Mouse (Mus musculus): Measurements from ENCODE around the gene Pld2.
"Not testable (repeated sequence)": the region's sequence is repeated elsewhere in the genome, so short reads cannot be mapped to it uniquely, and the experiment has no call there.

The Pld2 gene

GRCm38 (mm10) chr11:70563470-70564275 is 23.8 kb downstream of the Pld2 start:
- in situ Hi-C loops (cut with MboI; ENCODE audit: low pct_unique_long_range_greater_than_20kb in 1 of 2, low sequenced_read_pairs in 2 of 2, unreplicated experiment in 1 of 2) = no loop called here

GRCm38 (mm10) chr11:70564276-70564873 is 24.5 kb downstream of the Pld2 start:
- in situ Hi-C loops (cut with MboI; ENCODE audit: low pct_unique_long_range_greater_than_20kb in 1 of 2, low sequenced_read_pairs in 2 of 2, unreplicated experiment in 1 of 2) = no loop called here

DNA sequence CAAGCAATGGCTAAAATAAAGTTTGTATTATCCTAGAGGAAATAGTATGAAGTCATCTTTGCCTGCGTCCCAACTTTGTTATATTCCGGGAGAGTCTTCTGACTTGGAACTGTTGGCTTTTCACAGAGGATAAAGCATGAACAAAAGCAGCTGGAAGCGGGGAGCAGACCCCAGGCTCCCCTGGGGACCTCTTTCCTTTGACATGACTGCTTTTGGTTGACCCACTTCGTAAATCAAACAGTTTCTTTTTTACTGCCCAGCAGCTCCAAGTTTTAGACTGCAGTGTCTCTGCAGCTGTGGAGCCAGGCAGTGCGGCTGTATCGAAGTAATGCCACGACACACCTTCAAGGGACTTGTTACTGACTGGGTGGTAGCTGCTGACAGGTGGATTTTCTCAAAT is 26.7 kb downstream of the Pld2 start:
- in situ Hi-C loops (cut with MboI; ENCODE audit: low pct_unique_long_range_greater_than_20kb in 1 of 2, low sequenced_read_pairs in 2 of 2, unreplicated experiment in 1 of 2) = no loop called here

DNA sequence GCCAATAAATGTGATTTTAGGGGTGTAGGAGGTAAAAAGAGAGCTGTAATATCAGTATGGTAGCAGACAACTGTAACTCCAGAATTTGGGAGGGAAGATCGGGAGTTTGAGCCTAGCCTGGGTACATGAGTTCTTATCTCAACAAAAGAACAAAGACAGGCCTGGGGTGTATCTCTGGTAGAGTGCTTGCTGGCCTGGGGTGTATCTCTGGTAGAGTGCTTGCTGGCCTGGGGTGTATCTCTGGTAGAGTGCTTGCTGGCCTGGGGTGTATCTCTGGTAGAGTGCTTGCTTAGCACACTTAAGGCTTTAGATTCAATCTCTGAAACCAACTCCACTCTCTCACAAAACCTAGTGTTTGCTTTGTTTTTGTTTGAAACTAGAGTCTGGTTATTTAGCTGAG is 30.8 kb downstream of the Pld2 start:
- in situ Hi-C loops (cut with MboI; ENCODE audit: low pct_unique_long_range_greater_than_20kb in 1 of 2, low sequenced_read_pairs in 2 of 2, unreplicated experiment in 1 of 2) = not testable (repeated sequence)

- in situ Hi-C loops (cut with MboI; ENCODE audit: low pct_unique_long_range_greater_than_20kb in 1 of 2, low sequenced_read_pairs in 2 of 2, unreplicated experiment in 1 of 2) = no loop called here
These were observed 31.8 kb downstream of the Pld2 start for GRCm38 (mm10) chr11:70571641-70572040.

DNA sequence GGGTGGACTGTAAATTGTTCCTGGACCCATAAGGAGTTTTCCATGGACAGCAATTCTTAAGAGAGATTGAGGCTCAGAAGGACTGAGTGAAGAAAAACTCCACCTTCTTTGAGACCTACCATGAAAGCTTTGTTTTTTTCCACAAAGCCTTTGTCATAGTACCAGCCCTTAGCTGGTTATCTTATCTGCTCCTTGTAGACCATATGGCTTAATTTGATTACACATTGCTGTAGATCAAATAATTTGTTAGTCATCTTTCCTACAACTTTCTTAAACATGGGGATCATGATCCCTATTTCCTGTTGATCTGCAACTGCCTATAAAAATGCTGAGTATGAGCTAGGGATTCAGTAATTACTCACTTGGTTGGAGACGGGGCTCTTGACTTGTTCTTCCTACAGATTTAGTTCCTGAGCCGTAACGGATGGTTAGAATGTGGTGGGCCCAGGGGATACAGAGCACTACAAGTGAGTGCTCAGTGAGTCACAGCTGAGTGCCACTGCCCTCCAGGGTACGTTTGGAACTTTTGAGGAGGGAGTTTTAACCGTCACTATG is 32.6 kb downstream of the Pld2 start:
- in situ Hi-C loops (cut with MboI; ENCODE audit: low pct_unique_long_range_greater_than_20kb in 1 of 2, low sequenced_read_pairs in 2 of 2, unreplicated experiment in 1 of 2) = no loop called here

DNA sequence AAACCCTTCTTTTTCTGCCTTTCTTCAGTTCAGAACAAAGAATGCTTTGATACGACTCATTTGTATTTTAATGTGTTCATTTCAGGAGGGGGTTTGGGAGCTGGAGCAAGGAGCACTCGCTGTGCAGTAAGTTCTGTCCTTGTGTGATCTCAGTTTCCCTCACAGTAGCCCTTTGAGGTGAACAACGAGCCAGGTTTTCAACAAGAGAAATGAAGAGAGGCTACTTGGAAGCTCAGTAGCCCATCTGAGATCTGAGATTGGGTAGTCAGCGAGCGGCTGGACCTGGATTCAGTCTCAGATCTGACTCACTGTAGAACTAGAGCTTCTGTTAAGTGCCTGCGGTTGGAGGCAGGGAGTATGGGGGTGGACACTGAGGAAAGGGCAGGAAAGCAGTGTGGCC is 34.0 kb downstream of the Pld2 start:
- in situ Hi-C loops (cut with MboI; ENCODE audit: low pct_unique_long_range_greater_than_20kb in 1 of 2, low sequenced_read_pairs in 2 of 2, unreplicated experiment in 1 of 2) = no loop called here

- in situ Hi-C loops (cut with MboI; ENCODE audit: low pct_unique_long_range_greater_than_20kb in 1 of 2, low sequenced_read_pairs in 2 of 2, unreplicated experiment in 1 of 2) = no loop called here
These were observed 37.3 kb downstream of the Pld2 start for GRCm38 (mm10) chr11:70577201-70577600.

DNA sequence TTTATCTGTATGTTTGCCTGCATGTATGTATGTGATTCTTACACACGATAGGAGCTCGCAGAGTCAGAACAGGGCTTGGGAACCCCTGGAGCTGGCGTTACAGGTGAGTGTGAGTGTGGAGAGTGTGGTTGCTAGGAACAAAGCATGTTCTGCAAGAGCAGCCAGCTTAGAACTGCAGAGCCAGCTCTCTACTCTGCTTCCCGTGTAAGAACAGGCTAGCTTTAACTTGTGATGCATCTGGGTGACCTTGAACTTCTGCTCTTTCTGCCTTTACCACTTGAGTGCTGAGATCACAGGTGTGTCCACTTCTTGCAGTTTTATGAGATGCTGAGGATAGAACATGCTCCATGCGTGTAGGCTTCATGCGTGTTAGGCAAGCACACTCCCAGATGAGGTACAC is 39.1 kb downstream of the Pld2 start:
- in situ Hi-C loops (cut with MboI; ENCODE audit: low pct_unique_long_range_greater_than_20kb in 1 of 2, low sequenced_read_pairs in 2 of 2, unreplicated experiment in 1 of 2) = no loop called here

DNA sequence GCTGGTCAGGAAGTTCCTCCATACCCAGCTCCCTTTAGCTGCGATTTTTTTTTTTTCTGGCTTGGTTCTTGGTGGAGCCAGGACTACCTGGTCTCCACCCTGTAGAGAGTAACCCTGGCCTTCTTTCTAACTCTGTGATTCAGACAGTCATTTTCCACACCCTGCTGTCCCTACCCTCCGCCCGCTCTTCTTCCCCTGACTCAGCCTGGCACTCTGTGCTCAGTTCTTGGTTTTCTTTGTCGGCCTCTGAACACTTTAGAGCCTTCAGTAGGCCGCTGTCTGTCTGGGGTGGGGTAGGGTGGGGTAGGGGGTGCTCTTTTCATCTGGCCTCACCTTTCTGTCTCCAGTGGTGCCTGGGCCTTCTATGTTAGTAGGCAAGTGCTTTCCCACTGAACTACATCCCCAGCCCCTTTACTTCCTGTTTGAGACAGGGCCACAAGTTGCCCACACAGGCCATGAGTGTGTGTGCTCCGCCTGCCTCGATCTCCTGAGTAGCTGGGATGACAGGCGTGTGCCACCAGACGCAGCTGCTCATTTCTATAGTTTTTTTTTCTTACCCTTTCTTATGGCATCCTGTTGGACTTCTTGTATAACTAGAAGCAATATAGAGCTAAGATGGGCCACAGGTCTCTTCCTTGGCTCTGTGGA is 40.0 kb downstream of the Pld2 start:
- in situ Hi-C loops (cut with MboI; ENCODE audit: low pct_unique_long_range_greater_than_20kb in 1 of 2, low sequenced_read_pairs in 2 of 2, unreplicated experiment in 1 of 2) = no loop called here

DNA sequence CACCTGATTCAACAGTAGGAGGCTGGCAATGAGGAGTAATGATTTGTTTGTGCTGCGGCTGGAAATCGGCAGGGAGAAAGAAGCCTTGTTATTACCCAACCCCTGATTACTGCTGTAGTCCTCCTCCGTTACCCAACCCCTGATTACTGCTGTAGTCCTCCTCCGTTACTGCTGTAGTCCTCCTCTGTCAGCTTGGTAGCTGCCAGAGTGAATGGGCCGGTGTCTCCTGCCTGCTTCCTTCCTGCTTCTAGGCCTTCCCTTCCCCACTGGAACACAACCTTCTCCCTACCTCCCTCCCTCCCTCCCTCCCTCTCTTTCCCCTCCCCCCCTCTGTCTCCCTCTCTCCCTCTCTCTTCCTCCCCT is 40.5 kb downstream of the Pld2 start:
- in situ Hi-C loops (cut with MboI; ENCODE audit: low pct_unique_long_range_greater_than_20kb in 1 of 2, low sequenced_read_pairs in 2 of 2, unreplicated experiment in 1 of 2) = no loop called here

GRCm38 (mm10) chr11:70580921-70581320 is 41.1 kb downstream of the Pld2 start:
- in situ Hi-C loops (cut with MboI; ENCODE audit: low pct_unique_long_range_greater_than_20kb in 1 of 2, low sequenced_read_pairs in 2 of 2, unreplicated experiment in 1 of 2) = no loop called here

GRCm38 (mm10) chr11:70582196-70582595 is 42.3 kb downstream of the Pld2 start:
- in situ Hi-C loops (cut with MboI; ENCODE audit: low pct_unique_long_range_greater_than_20kb in 1 of 2, low sequenced_read_pairs in 2 of 2, unreplicated experiment in 1 of 2) = no loop called here

- in situ Hi-C loops (cut with MboI; ENCODE audit: low pct_unique_long_range_greater_than_20kb in 1 of 2, low sequenced_read_pairs in 2 of 2, unreplicated experiment in 1 of 2) = no loop called here
These were observed 43.3 kb downstream of the Pld2 start for GRCm38 (mm10) chr11:70583022-70583714.

- in situ Hi-C loops (cut with MboI; ENCODE audit: low pct_unique_long_range_greater_than_20kb in 1 of 2, low sequenced_read_pairs in 2 of 2, unreplicated experiment in 1 of 2) = no loop called here
These were observed 43.9 kb downstream of the Pld2 start for GRCm38 (mm10) chr11:70583775-70584174.

- in situ Hi-C loops (cut with MboI; ENCODE audit: low pct_unique_long_range_greater_than_20kb in 1 of 2, low sequenced_read_pairs in 2 of 2, unreplicated experiment in 1 of 2) = no loop called here
These were observed 45.6 kb downstream of the Pld2 start for GRCm38 (mm10) chr11:70585457-70585856.

- in situ Hi-C loops (cut with MboI; ENCODE audit: low pct_unique_long_range_greater_than_20kb in 1 of 2, low sequenced_read_pairs in 2 of 2, unreplicated experiment in 1 of 2) = no loop called here
These were observed 46.4 kb downstream of the Pld2 start for GRCm38 (mm10) chr11:70586261-70586660.

- in situ Hi-C loops (cut with MboI; ENCODE audit: low pct_unique_long_range_greater_than_20kb in 1 of 2, low sequenced_read_pairs in 2 of 2, unreplicated experiment in 1 of 2) = no loop called here
These were observed 47.1 kb downstream of the Pld2 start for GRCm38 (mm10) chr11:70586954-70587353.

- in situ Hi-C loops (cut with MboI; ENCODE audit: low pct_unique_long_range_greater_than_20kb in 1 of 2, low sequenced_read_pairs in 2 of 2, unreplicated experiment in 1 of 2) = no loop called here
These were observed 51.9 kb downstream of the Pld2 start for GRCm38 (mm10) chr11:70591733-70592132.

Measured in mouse embryonic stem cell (cell line).